Mouse (Mus musculus): ENCODE measurements around the gene Bhmt.
"Not testable (repeated sequence)": the region's sequence is repeated elsewhere in the genome, so short reads cannot be mapped to it uniquely, and the experiment has no call there.

GRCm38 (mm10) chr13:93582526-93582925, 55.2 kb downstream of the Bhmt start:
- not testable (repeated sequence) for TF ChIP-seq CTCF (IDR thresholded peaks at IDR 0.05; ENCODE audit: borderline replicate concordance, extremely low read depth, insufficient read depth, insufficient read length); POLR2A (IDR thresholded peaks at IDR 0.05; ENCODE audit: borderline replicate concordance, extremely low read depth, insufficient read depth, insufficient read length, poor library complexity, severe bottlenecking)
